Mouse (Mus musculus): Measurements from ENCODE around the gene P4hb. TPM values are rescaled to one million over a fixed set of nuclear protein-coding genes. Genes with fewer than 3 reads are reported as not detected.

The P4hb gene
- polyA plus RNA-seq, 1 experiment from 2014 or later = 716 TPM

DNA sequence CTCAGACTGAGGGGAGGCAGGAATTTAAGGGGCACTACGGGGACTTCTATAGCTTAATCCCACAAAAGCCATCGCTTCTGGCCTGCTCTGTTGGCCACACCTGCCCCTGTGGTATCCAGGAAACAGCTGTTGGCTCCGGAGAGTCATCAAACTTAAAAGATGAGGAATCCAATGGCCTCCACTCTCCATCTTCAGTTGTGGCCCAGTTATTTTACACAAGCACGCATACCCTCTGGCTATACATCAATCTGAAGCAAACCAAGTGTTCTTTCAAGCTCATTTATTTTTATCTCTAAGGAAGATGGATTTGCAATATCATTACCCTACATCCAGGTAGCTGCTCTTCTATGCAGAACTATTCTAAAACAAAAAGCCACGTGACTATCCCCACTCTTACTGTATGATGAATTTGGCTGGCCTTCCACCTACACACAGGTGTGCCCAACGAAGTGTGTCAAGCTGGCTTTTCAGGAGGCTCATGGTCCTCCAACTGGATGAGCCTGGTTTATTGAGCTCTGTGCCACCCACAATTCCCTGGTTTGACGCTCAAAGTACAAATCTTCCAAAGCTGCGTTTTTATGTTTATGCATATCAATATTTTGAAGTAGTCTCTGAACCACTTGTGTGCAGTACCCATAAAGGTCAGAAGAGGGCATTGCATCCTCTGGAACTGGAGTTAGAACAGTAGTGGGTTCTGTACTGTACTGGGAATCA is 9.4 kb upstream of the P4hb start:
- 79% methylated on average over 8 of the region's 8 CpGs for WGBS
- H3K4me3 ChIP-seq (ENCODE audit: low read length) = peak overlapping the region; percentile 94
- H3K27ac ChIP-seq (ENCODE audit: low read depth, low read length) = peak overlapping the region; percentile 95
- no peak for ATAC-seq (ENCODE audit: low FRiP score, low TSS enrichment)
- H3K4me1 ChIP-seq (ENCODE audit: control insufficient read depth, insufficient read depth, low read length) = peaks cover 21% of the 10 kb centered on the region
- no peaks in the 10 kb centered on the region; the same call in 1 of the 2 replicates for H3K9me3 ChIP-seq (ENCODE audit: control insufficient read depth, low read length)
- peaks cover 58% of the 10 kb centered on the region for H3K36me3 ChIP-seq (ENCODE audit: control insufficient read depth, insufficient read depth, low read length)
- no peaks in the 10 kb centered on the region for H3K27me3 ChIP-seq (ENCODE audit: control insufficient read depth, insufficient read depth, low read length)
- H3K4me2 ChIP-seq (replicated peaks; ENCODE audit: low read depth, low read length) = peak overlapping the region; percentile 89
- H3K9ac ChIP-seq (ENCODE audit: low read depth, low read length) = peak overlapping the region; percentile 98; the same call in 1 of the 2 replicates

DNA sequence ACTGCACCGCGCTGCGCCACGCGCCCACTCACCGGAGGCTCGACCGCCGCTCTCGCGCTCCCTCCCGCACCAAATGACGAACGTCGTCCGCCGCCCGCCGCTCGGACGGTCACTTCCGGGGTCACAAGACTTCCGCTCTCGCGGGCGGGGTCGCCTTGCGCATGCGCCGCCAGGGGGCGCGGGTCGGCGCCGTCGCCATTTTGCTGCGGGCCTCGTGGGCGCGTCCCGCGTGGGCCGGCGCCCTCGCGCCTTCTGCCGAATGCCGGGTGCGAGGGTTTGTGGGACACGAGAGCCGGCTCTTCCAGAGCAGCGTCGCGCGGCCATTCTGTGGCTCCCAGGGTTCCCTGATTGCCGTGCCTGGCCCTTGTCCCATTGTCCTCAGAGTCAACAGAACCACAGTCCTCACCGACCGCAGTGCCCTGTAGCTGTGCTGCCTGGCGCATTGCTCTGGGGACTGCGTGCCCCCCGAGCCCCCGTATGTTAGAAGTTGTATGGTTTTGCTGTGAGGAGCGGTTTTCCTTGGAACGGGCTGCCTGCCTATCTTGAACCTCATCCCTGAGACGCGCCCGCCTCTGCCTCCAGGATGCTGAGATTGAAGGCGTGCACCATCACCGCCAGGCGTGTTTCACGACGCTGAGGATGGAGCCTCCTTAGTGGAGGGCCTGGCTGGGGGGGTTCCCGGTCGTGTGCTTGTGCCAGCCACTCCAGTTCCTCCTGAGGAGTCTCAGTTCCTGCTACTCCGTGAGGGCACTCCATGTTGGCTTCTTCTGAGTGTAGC is 8.6 kb upstream of the P4hb start, which contains the start of gene Arhgdia:
Gene Arhgdia, minus strand, starts transcription at position 135 of the 778 bp plus-strand sequence.
- Histone ChIP-seq H3K4me1 (ENCODE audit: control insufficient read depth, insufficient read depth, low read length) (peaks cover 21% of the 10 kb centered on the region), H3K36me3 (ENCODE audit: control insufficient read depth, insufficient read depth, low read length) (peaks cover 55% of the 10 kb centered on the region), H3K9ac (ENCODE audit: low read depth, low read length) (peak within 1 kb of the TSS; percentile 98), H3K4me2 (replicated peaks; ENCODE audit: low read depth, low read length) (peak within 1 kb of the TSS; percentile 89), H3K27ac (ENCODE audit: low read depth, low read length) (peak within 1 kb of the TSS; percentile 95), H3K4me3 (ENCODE audit: low read length) (peak within 1 kb of the TSS; percentile 94), H3K9me3 (ENCODE audit: control insufficient read depth, low read length) (no peaks in the 10 kb centered on the region; the same call in 1 of the 2 replicates), H3K27me3 (ENCODE audit: control insufficient read depth, insufficient read depth, low read length) (no peaks in the 10 kb centered on the region)
- 5% methylated on average over 72 of the region's 75 CpGs for WGBS
- ATAC-seq (ENCODE audit: low FRiP score, low TSS enrichment) = peak; percentile 71

DNA sequence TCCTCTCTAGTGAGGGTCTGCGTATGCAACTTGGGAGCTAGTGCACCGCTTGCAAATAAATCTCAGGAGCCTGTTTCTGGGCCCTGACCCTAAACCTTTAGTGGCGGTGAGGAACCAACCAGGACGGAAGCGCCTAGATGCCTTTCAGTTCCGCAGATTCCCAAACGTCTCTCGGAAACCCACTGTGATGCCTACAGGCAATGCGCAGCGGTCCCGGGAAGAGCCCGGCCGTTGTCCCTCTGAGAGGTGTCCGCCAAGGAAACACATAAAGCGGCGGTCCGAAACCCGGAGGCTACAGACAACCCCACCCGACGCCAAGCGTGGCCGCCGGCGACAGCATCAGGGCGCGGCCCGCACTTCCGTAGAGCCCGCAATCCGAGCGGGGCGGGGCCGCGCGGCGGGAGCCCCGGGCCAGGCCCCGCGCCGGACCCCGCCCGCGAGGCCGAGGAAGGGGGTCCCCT is 7.8 kb upstream of the P4hb start:
- Histone ChIP-seq H3K4me1 (ENCODE audit: control insufficient read depth, insufficient read depth, low read length) (peaks cover 21% of the 10 kb centered on the region), H3K27ac (ENCODE audit: low read depth, low read length) (peak overlapping the region; percentile 95), H3K36me3 (ENCODE audit: control insufficient read depth, insufficient read depth, low read length) (peaks cover 47% of the 10 kb centered on the region), H3K27me3 (ENCODE audit: control insufficient read depth, insufficient read depth, low read length) (no peaks in the 10 kb centered on the region), H3K4me2 (replicated peaks; ENCODE audit: low read depth, low read length) (peak overlapping the region; percentile 89), H3K9ac (ENCODE audit: low read depth, low read length) (peak overlapping the region; percentile 98), H3K9me3 (ENCODE audit: control insufficient read depth, low read length) (no peaks in the 10 kb centered on the region; the same call in 1 of the 2 replicates), H3K4me3 (ENCODE audit: low read length) (peak overlapping the region; percentile 94)
- under 1% methylated on average over 37 of the region's 44 CpGs for WGBS
- peak; percentile 7; the same call in 1 of the 2 replicates for ATAC-seq (ENCODE audit: low FRiP score, low TSS enrichment)

DNA sequence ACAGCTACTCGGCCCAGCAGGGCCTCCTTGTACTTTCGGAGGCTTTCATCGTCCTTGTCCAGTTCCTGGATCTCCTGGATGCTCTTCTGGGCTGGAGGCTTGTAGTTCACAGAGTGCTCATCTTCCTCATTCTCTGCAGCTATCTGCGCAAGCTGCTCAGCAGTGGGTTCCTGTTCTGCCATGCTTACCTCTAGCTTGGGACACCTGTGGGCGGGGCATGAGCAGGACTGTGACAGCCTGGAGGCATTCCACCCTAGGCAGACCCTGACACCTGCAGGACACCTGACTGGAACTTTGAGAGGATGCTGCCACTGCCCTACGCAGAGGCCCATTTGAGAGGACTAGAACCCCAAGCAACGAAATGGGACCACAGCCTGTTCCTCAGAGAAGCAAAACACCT is 7.1 kb upstream of the P4hb start:
- peak overlapping the region; percentile 95; the same call in 1 of the 2 replicates for H3K27ac ChIP-seq (ENCODE audit: low read depth, low read length)
- 51% methylated on average over 7 of the region's 7 CpGs for WGBS
- peak overlapping the region; percentile 89 for H3K4me2 ChIP-seq (replicated peaks; ENCODE audit: low read depth, low read length)

DNA sequence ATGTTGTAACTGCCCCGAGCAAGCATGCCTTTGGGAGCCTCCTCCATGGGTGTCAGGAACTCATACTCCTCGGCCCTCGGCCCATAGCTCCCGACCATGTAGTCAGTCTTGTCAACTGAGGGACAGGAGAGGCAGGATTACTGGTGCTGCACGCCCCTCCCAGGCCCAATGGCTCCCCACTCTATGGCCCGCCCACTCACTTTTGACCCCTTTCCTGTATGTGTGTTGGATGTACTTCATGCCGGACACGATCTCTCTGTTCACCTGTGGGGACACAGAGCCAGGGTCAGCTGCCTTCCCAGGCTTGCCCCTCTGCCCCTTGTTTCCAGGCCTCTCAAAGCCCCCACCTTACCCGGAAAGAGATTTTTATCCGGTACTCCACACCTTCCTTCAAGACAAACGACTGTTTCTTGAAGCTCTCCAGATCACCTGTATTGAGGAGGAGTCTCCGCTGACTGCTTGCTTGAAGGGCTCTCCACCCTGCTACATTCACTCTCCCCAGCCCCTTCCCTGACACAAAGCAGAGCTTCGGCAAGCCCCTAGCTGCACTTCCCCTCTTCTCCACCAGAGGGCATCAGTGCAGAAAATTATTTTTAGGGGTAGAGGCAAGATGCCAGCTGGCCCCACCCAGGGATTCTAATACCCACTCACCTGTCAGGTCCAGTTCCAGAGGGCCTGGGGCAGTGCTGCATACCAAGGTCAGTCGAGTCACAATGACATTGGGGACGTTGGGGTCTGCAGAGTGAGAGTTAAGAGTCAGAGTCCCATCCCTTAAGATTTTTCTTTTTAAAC is 6.5 kb upstream of the P4hb start:
- H3K27ac ChIP-seq (ENCODE audit: low read depth, low read length) = peak overlapping the region; percentile 27; the same call in 1 of the 2 replicates
- peak overlapping the region; percentile 94 for H3K4me3 ChIP-seq (ENCODE audit: low read length)
- peaks cover 24% of the 10 kb centered on the region for H3K4me1 ChIP-seq (ENCODE audit: control insufficient read depth, insufficient read depth, low read length)
- H3K9me3 ChIP-seq (ENCODE audit: control insufficient read depth, low read length) = no peaks in the 10 kb centered on the region; the same call in 1 of the 2 replicates
- no peak for ATAC-seq (ENCODE audit: low FRiP score, low TSS enrichment)
- H3K36me3 ChIP-seq (ENCODE audit: control insufficient read depth, insufficient read depth, low read length) = peaks cover 37% of the 10 kb centered on the region
- H3K27me3 ChIP-seq (ENCODE audit: control insufficient read depth, insufficient read depth, low read length) = no peaks in the 10 kb centered on the region
- peak overlapping the region; percentile 89 for H3K4me2 ChIP-seq (replicated peaks; ENCODE audit: low read depth, low read length)
- WGBS = 51% methylated on average over 15 of the region's 15 CpGs
- H3K9ac ChIP-seq (ENCODE audit: low read depth, low read length) = peak overlapping the region; percentile 98; the same call in 1 of the 2 replicates

More for the DNA sequence above, 7.1 kb upstream of the P4hb start:
- Histone ChIP-seq H3K4me1 (ENCODE audit: control insufficient read depth, insufficient read depth, low read length) (peaks cover 21% of the 10 kb centered on the region), H3K27me3 (ENCODE audit: control insufficient read depth, insufficient read depth, low read length) (no peaks in the 10 kb centered on the region), H3K4me3 (ENCODE audit: low read length) (peak overlapping the region; percentile 94), H3K36me3 (ENCODE audit: control insufficient read depth, insufficient read depth, low read length) (peaks cover 40% of the 10 kb centered on the region), H3K9me3 (ENCODE audit: control insufficient read depth, low read length) (no peaks in the 10 kb centered on the region; the same call in 1 of the 2 replicates), H3K9ac (ENCODE audit: low read depth, low read length) (peak overlapping the region; percentile 98)
- no peak for ATAC-seq (ENCODE audit: low FRiP score, low TSS enrichment)

DNA sequence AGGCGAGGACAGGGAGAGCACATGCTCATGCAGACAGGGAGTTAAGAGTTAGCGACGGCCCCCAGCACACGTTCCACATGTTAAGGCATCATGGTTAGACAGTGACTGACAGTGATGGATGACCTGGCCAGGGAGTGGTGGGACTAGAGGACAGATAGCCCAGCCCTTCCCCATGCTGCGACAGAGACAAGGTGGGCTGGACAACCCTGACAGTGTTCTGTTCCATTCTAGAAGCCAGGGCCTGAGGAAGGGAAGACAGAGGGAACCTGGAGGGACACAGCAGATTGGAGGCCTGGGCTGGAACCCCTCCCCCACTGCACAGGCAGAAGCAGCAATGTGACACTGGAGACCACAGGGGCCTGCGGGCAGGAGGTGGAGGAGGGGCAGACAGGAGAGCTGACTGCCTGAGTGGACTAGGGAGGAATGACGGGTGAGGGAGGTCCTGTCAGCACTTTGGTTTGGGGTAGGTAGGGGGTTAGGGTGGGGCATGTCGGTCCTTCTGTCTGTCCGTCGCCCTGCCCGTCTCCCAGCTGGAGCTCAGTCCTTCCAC is 5.7 kb upstream of the P4hb start:
- no peak for ATAC-seq (ENCODE audit: low FRiP score, low TSS enrichment)
- H3K27me3 ChIP-seq (ENCODE audit: control insufficient read depth, insufficient read depth, low read length) = no peaks in the 10 kb centered on the region
- peaks cover 29% of the 10 kb centered on the region for H3K4me1 ChIP-seq (ENCODE audit: control insufficient read depth, insufficient read depth, low read length)
- 69% methylated on average over 11 of the region's 11 CpGs for WGBS
- no peak overlapping the region for H3K4me3 ChIP-seq (ENCODE audit: low read length)
- H3K9ac ChIP-seq (ENCODE audit: low read depth, low read length) = peak overlapping the region; percentile 98
- H3K36me3 ChIP-seq (ENCODE audit: control insufficient read depth, insufficient read depth, low read length) = peaks cover 32% of the 10 kb centered on the region
- no peaks in the 10 kb centered on the region for H3K9me3 ChIP-seq (ENCODE audit: control insufficient read depth, low read length)
- H3K4me2 ChIP-seq (replicated peaks; ENCODE audit: low read depth, low read length) = no peak overlapping the region
- 0 out of 2 replicates have a peak overlapping the region, but pooled peaks have one; percentile 27 for H3K27ac ChIP-seq (ENCODE audit: low read depth, low read length)

DNA sequence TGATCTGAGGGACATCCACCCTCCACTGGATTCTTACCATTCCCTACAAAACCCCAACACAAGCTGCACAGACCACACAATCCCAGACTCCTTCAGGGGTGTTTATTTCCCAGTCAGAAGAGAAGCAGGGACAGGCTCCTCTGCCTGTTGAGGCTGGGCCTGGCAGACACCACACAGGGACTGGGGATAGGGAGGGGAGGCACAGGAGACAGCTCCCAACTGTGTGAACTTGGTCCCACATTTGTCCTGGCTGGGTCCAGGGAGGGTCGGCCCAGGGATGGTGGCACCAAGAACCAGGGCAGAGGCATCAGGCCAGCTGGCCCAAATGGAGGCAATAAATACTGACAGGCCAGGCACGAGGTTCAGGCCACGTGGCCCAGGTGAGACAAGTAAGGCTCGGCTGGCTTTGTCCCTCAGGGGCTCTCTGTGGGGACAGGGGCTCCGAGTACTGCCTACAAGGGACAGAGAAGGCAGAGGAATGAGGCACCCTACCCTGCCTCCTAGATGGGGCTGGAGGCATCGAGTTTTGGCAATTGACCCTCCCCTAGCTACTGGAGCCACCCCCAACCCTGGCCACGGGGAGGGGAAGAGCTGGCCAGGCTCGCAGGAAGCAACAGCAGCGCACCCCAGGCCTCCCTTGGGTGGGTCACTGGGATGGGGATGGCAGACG is 5.1 kb upstream of the P4hb start:
- H3K9ac ChIP-seq (ENCODE audit: low read depth, low read length) = no peak overlapping the region; the same call in none of the 2 replicates
- peaks cover 31% of the 10 kb centered on the region for H3K36me3 ChIP-seq (ENCODE audit: control insufficient read depth, insufficient read depth, low read length)
- WGBS = 63% methylated on average over 10 of the region's 10 CpGs
- no peak for ATAC-seq (ENCODE audit: low FRiP score, low TSS enrichment)
- no peak overlapping the region for H3K27ac ChIP-seq (ENCODE audit: low read depth, low read length)
- no peak overlapping the region for H3K4me2 ChIP-seq (replicated peaks; ENCODE audit: low read depth, low read length)
- no peaks in the 10 kb centered on the region for H3K27me3 ChIP-seq (ENCODE audit: control insufficient read depth, insufficient read depth, low read length)
- H3K9me3 ChIP-seq (ENCODE audit: control insufficient read depth, low read length) = no peaks in the 10 kb centered on the region
- H3K4me1 ChIP-seq (ENCODE audit: control insufficient read depth, insufficient read depth, low read length) = peaks cover 29% of the 10 kb centered on the region
- H3K4me3 ChIP-seq (ENCODE audit: low read length) = no peak overlapping the region

Measured in kidney, embryonic 14.5 days (tissue).